Mouse (Mus musculus) c-Kit-positive CD71-positive TER-119-negative erythroid progenitor cells, embryonic 14.5 days (primary cell): ENCODE results near the gene Krba1.

Experiments
- DNase-seq: peaks from one replicate; pipeline ENCODE4 v3.0.0-alpha.2; 2013; ENCODE audit warnings: low read depth

The Krba1 gene

GRCm38 (mm10) chr6:48426956-48427355 lies 31.6 kb downstream of the Krba1 start:
- no peak for DNase-seq

DNA sequence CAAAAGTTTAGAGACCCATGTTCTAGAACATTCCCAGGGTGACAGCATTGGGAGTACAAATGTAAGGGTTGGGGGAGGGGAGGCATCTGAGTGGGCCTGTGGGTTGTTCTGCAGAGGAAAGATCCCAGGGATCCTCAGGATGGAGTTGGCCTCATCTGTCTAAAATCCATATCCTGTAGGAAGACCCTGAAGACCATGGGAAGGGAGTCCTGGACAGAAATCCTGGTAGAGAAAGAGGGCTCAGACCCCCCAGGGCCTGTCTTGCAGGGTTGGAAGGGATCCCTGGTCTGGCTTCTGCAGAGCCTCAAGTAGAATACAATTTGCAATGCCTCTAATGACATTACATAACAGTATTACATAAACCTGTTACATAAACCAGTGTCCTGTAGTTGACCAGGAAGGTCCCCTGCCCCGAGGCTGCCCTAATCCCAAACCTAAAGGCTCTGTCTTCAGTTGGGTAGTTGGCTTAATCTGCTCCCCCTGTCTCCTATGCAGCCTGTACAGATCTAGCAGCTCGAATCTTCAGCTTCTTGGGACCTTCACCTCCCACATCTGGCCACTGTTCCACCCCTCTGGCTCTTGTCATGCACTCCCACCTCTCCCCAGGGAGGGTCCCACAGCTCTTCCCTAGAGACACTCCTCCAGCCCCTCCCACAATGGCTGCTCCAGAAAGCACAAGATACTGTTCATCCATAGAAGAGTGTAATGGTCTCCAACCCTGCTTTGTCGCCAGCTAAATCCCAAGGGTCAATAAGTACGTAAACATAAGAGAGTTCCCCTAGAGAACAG lies 33.6 kb downstream of the Krba1 start:
- DNase-seq, result no peak

- DNase-seq, result no peak
These were observed 35.4 kb downstream of the Krba1 start for GRCm38 (mm10) chr6:48430748-48431147.

- no peak for DNase-seq
These were observed 37.8 kb downstream of the Krba1 start for GRCm38 (mm10) chr6:48432893-48433816.

- no peak for DNase-seq
These were observed 39.3 kb downstream of the Krba1 start for GRCm38 (mm10) chr6:48434651-48435050.

GRCm38 (mm10) chr6:48435111-48435510 lies 39.7 kb downstream of the Krba1 start:
- no peak for DNase-seq

DNA sequence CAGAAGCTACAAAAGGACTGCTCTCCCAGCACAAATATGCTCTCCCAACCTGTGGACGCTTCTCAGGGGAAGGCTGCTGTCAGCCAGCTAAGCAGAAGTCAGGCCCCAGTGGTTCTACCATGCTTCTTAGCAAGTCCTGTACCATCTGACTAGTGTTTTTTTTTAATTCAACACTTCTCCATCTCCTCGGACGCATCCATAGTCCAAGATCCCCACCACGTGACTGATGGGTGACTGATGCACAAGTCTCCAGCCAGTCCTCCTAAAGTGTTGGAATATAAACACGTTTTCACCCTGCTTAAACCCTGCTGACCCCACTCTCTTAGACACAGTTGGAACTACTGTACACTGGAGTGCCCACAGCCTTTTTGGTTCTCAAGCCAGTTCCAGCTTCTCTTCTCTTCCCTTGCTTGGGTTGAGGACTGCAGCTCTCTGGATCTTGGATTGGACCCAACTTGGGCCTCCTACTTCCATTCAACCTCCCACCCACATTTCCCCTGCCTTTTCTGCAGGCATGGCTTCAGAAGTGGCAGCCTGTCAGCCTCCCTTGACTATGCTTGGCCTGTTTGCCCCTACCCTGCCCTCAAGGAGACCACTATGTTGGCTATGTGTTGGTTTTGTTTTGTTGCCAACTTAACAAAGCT lies 40.4 kb downstream of the Krba1 start:
- DNase-seq, result no peak

DNA sequence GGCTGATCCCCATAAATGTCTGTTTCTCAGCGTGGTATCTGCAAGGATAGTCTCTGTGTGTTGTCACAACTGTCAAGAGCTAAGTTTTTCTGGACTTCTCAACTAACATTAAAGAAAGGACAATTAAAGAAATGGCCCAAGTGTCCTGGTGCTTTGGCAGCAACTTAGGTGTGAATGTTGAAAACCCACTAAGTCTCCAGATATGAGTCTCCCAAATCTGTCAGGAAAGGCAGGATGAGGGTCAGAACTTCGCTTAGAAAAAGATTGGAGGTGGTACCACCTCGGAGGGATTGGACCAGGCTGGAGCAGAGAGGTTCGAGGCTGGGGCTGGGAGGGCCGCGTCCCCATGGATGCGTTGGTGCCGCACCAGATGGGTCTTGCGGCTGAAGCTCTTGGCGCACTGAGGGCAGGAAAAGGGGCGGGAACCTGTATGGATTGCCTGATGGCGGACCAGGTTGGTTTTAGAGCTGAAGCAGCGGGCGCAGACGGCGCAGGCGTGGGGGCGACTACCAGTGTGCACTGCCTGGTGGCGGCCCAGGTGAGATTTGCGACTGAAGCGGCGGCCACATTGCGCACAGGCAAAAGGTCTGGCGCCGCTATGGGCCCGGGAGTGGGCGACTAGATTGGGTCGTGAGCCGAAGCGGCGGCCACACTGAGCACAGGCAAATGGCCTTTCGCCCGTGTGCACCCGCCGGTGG lies 42.4 kb downstream of the Krba1 start:
- no peak for DNase-seq

DNA sequence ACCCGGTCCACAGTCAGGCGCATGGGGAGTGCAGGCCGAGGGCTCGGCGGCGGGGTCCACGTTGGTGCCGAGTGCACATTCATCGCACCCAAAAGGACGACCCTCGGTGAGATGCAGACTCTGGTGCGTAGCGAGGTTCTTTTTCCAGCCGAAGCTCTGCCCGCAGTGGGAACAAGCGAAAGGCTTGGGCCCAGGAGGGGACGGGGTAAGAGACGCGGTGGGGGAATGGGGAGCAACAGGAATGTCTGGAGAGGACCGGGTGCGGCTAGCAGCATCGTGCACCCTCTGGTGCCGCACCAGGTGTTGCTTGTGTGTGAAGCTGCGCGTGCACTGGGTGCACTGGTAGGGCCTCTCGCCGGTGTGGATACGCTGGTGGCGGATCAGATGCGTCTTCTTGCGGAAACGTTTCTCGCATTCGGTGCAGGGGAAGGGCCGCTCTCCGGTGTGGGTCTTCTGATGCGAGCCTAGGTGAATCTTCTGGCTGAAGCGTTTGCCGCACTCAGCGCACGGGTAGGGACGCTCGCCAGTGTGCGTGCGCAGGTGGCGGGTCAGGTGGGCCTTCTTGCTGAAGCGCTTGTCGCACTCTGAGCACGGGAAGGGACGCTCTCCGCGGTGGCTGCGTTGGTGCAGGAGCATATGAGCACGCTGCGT lies 43.2 kb downstream of the Krba1 start:
- DNase-seq, result no peak

GRCm38 (mm10) chr6:48439654-48440053 lies 44.3 kb downstream of the Krba1 start:
- DNase-seq, result no peak

DNA sequence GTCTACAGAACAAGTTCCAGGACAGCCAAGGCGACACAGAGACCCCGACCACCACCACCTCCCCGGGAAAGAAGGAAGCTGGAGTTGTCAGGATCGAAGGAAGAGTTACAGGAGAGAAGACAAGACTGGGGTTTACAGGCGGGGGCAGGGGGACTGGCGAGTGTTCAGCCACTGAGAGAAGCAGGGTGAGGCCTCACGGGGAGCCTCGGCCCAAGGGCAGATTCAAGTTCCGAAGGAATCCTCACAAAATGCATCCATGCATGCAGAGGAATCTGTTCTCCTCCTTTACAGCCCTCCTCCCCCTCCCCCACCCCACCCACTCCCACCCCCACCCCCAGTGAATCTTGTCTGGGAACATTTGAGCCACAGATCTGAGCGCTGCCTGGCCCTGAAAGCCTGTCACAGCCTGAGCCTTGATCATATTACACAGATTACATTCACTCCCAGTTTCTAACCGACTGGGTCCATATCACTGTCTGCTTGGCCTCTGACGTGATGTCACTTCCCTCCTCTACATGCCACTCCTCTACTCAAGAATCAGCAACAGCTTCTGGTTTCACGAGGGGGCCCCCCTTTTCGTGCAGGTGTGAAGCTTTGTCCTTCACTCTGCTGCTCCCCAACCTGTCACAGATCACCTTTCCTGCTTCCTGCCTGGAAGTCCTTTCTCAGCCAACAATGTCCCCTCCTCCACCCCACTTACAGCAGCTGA lies 45.1 kb downstream of the Krba1 start:
- DNase-seq, result no peak

GRCm38 (mm10) chr6:48443592-48444309 lies 48.4 kb downstream of the Krba1 start:
- DNase-seq, result peak; percentile 36

- no peak for DNase-seq
These were observed 49.2 kb downstream of the Krba1 start for GRCm38 (mm10) chr6:48444310-48445180.

- DNase-seq, result no peak
These were observed 50.1 kb downstream of the Krba1 start, which contains the start of gene Zfp467 for GRCm38 (mm10) chr6:48445181-48446101. Zfp467 (minus strand) TSS chr6:48445825.

- DNase-seq, result no peak
These were observed 50.9 kb downstream of the Krba1 start for GRCm38 (mm10) chr6:48446256-48446655.

GRCm38 (mm10) chr6:48446896-48447295 lies 51.5 kb downstream of the Krba1 start:
- no peak for DNase-seq

DNA sequence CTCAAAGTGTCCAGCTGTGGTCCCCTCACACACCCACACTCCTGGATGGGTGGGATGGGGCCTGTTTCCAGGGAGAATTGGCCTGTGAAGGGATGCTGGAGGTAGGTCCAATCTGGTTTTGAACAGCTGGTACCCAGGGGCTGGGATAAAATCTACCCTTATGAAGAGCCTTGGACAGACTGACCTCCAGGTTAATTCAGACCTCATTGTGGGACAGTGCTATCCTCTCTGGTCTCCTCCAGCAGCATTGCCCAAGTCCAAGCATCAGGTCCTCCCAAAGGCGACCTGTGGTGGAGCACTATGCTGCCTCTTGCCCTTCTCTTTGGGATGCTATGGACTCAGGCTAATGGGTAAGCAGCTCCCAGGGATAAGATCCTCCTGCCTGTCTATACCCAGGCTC lies 52.5 kb downstream of the Krba1 start, which contains the start of gene Sspo:
TSS of gene Sspo (plus strand) at position 301 of the 400 bp plus-strand sequence.
- DNase-seq, result no peak

- no peak for DNase-seq
These were observed 53.1 kb downstream of the Krba1 start for GRCm38 (mm10) chr6:48448527-48448926.
